Mouse (Mus musculus): ENCODE results near the gene Irs3. TPM values are rescaled to one million over a fixed set of nuclear protein-coding genes. Genes with fewer than 3 reads are reported as not detected.

Irs3 gene
- polyA plus RNA-seq (2017; shearing (Covaris generic)): not detected

GRCm38 (mm10) chr5:137645652-137646091, at the start of gene Irs3:
Gene Irs3, minus strand, starts transcription at chr5:137645714.

GRCm38 (mm10) chr5:137684294-137685123, 39.0 kb upstream of the Irs3 start, which contains the start of gene Agfg2:
Gene Agfg2, minus strand, starts transcription at chr5:137684726.

GRCm38 (mm10) chr5:137641054-137641453, 4.5 kb downstream of the Irs3 start, which contains the start of gene Sap25:
Gene Sap25, plus strand, starts transcription at chr5:137641334.

GRCm38 (mm10) chr5:137628498-137629305, 16.8 kb downstream of the Irs3 start, which contains the start of the genes Fbxo24, Lrch4 and Gm20605:
Gene Fbxo24, minus strand, starts transcription at chr5:137629002.
Gene Lrch4, plus strand, starts transcription at chr5:137629121.
Gene Gm20605, plus strand, starts transcription at chr5:137629175.

GRCm38 (mm10) chr5:137613550-137613949, 32.0 kb downstream of the Irs3 start, which contains the start of gene Pcolce:
Gene Pcolce, minus strand, starts transcription at chr5:137613784.

GRCm38 (mm10) chr5:137600619-137601364, 44.7 kb downstream of the Irs3 start, which contains the start of gene Mospd3:
Gene Mospd3, minus strand, starts transcription at chr5:137601058.

Other genes with a start within 250 kb of the Irs3 start
- gene Zan, start 168.7 kb downstream of the Irs3 start, polyA plus RNA-seq (2017; shearing (Covaris generic)): 0.67 TPM
- gene Pop7, start 143.2 kb downstream of the Irs3 start, polyA plus RNA-seq (2017; shearing (Covaris generic)): 48.1 TPM
- 3.9 TPM for gene Gigyf1, start 127.2 kb downstream of the Irs3 start, polyA plus RNA-seq (2017; shearing (Covaris generic))
- not detected for gene Epo, start 112.5 kb downstream of the Irs3 start, polyA plus RNA-seq (2017; shearing (Covaris generic))
- gene Gnb2, start 112.2 kb downstream of the Irs3 start, polyA plus RNA-seq (2017; shearing (Covaris generic)): 205 TPM
- gene Actl6b, start 92.2 kb downstream of the Irs3 start, polyA plus RNA-seq (2017; shearing (Covaris generic)): not detected
- 0.39 TPM for gene Tfr2, start 75.9 kb downstream of the Irs3 start, polyA plus RNA-seq (2017; shearing (Covaris generic))
- gene Mospd3, start 44.7 kb downstream of the Irs3 start, polyA plus RNA-seq (2017; shearing (Covaris generic)): 99.5 TPM
- gene Pcolce, start 31.9 kb downstream of the Irs3 start, polyA plus RNA-seq (2017; shearing (Covaris generic)): 2.4 TPM
- gene Fbxo24, start 16.7 kb downstream of the Irs3 start, polyA plus RNA-seq (2017; shearing (Covaris generic)): 0.93 TPM
- gene Lrch4, start 16.6 kb downstream of the Irs3 start, polyA plus RNA-seq (2017; shearing (Covaris generic)): 383 TPM
- gene Gm20605, start 16.5 kb downstream of the Irs3 start, polyA plus RNA-seq (2017; shearing (Covaris generic)): 98.4 TPM
- gene Sap25, start 4.4 kb downstream of the Irs3 start, polyA plus RNA-seq (2017; shearing (Covaris generic)): 164 TPM
- 35.1 TPM for gene Agfg2, start 39.0 kb upstream of the Irs3 start, polyA plus RNA-seq (2017; shearing (Covaris generic))
- gene Nyap1, start 95.9 kb upstream of the Irs3 start, polyA plus RNA-seq (2017; shearing (Covaris generic)): 0.57 TPM
- 412 TPM for gene Tsc22d4, start 100.0 kb upstream of the Irs3 start, polyA plus RNA-seq (2017; shearing (Covaris generic))
- 39.6 TPM for gene Ppp1r35, start 133.1 kb upstream of the Irs3 start, polyA plus RNA-seq (2017; shearing (Covaris generic))
- 17.5 TPM for gene Mepce, start 141.9 kb upstream of the Irs3 start, polyA plus RNA-seq (2017; shearing (Covaris generic))
- gene Zcwpw1, start 142.1 kb upstream of the Irs3 start, polyA plus RNA-seq (2017; shearing (Covaris generic)): 8.9 TPM
- 2.7 TPM for gene Pilra, start 190.6 kb upstream of the Irs3 start, polyA plus RNA-seq (2017; shearing (Covaris generic))
- gene Pilrb1, start 212.4 kb upstream of the Irs3 start, polyA plus RNA-seq (2017; shearing (Covaris generic)): 3.6 TPM
- gene Pilrb2, start 226.1 kb upstream of the Irs3 start, polyA plus RNA-seq (2017; shearing (Covaris generic)): 2.2 TPM

All from inflammation-experienced regulatory T-cells, adult 16 weeks (primary cell).